Mouse (Mus musculus) forebrain, embryonic 10.5 days (tissue): ENCODE measurements at regions not wholly inside any gene's neighbourhood (a gene's known extent, or its start where the extent isn't known, plus 50 kb on each side); places are given as distances from the start of the nearest gene placed in this dataset.
"Not testable (repeated sequence)": the region's sequence is repeated elsewhere in the genome, so short reads cannot be mapped to it uniquely, and the experiment has no call there.

ENCODE experiments used
- DNase-seq: peaks from one replicate; pipeline ENCODE4 v3.0.0-alpha.2; 2017; ENCODE audit warnings: low spot score; ENCODE audit errors: extremely low spot score
- H3K27ac ChIP-seq: fragments of 300-500 bp; sonication (generic); 2 replicates; pipeline ENCODE4 v1.5.1; 2016; ENCODE audit warnings: mild to moderate bottlenecking
- H3K27me3 ChIP-seq: fragments of 300-500 bp; sonication (generic); 2 replicates; pipeline ENCODE4 v1.6.1; 2016; ENCODE audit warnings: mild to moderate bottlenecking; ENCODE audit not compliant: poor library complexity, severe bottlenecking
- H3K36me3 ChIP-seq: fragments of 300-500 bp; sonication (generic); replicated peaks from 2 replicates; pipeline ENCODE4 v1.6.1; 2016; ENCODE audit warnings: mild to moderate bottlenecking, moderate library complexity
- H3K4me1 ChIP-seq: fragments of 300-500 bp; sonication (generic); 2 replicates; pipeline ENCODE4 v1.6.1; 2016
- H3K4me3 ChIP-seq: fragments of 300-500 bp; sonication (generic); 2 replicates; pipeline ENCODE4 v1.5.1; 2016; ENCODE audit warnings: mild to moderate bottlenecking, moderate library complexity
- H3K9me3 ChIP-seq: fragments of 300-500 bp; sonication (generic); 2 replicates; pipeline ENCODE4 v1.6.1; 2016; ENCODE audit warnings: mild to moderate bottlenecking, moderate library complexity
- WGBS: fragments of 180-500 bp; shearing (Covaris S2); methylation state at CpG from one replicate; pipeline ENCODE4 v1.1.7; 2016; 5-methylcytosine and 5-hydroxymethylcytosine counted together

DNA sequence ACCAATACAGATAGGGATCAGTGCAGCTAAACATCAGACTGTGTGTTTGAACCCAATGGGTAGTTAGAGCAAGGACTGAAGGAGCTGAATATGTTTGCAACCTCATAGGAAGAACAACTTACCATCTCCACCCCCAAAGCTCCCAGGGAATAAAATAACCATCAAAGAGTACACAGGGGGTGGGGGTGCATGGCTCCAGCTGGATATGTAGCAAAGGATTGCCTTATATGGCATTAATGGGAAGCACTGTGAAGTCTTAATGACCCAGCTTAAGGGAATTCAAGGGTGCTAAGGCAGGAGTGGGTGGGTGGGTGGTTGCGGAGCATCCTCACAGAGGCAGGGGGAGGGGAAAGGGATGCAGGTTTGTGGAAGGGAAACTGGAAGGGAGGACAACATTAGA lies 404.0 kb upstream of the Gm12887 start:
- Histone ChIP-seq H3K4me3 (no peak overlapping the region), H3K27ac (no peak overlapping the region), H3K36me3 (no peaks in the 10 kb centered on the region), H3K9me3 (peaks cover 96% of the 10 kb centered on the region), H3K4me1 (no peaks in the 10 kb centered on the region), H3K27me3 (no peaks in the 10 kb centered on the region)
- DNase-seq, result no peak
- 85% methylated on average over 1 of the region's 1 CpGs for WGBS

DNA sequence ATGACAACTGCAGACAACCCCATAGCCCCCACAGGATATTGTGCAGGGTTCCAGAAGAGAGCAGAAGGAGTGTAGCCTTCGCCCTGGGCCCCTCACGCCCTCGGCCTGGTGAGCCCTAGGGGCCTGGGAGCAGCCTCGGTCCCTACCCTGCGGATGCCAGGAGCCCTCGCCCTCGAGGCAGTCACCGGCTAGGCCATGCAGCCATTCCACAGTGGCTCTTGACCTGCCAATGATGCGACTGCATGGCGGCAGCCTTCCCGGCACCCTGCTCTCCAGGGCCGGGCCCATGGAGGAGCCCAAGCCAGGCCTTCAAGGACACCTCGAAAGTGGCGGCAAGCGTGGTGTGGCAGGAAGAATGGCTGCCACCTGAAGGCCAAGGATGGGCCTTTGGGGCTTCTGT lies 401.0 kb upstream of the Gm12887 start:
- Histone ChIP-seq H3K27me3 (no peaks in the 10 kb centered on the region), H3K4me3 (no peak overlapping the region), H3K4me1 (no peaks in the 10 kb centered on the region), H3K36me3 (no peaks in the 10 kb centered on the region), H3K9me3 (peaks cover 95% of the 10 kb centered on the region), H3K27ac (no peak overlapping the region)
- WGBS, result 89% methylated on average over 15 of the region's 15 CpGs
- DNase-seq, result no peak

DNA sequence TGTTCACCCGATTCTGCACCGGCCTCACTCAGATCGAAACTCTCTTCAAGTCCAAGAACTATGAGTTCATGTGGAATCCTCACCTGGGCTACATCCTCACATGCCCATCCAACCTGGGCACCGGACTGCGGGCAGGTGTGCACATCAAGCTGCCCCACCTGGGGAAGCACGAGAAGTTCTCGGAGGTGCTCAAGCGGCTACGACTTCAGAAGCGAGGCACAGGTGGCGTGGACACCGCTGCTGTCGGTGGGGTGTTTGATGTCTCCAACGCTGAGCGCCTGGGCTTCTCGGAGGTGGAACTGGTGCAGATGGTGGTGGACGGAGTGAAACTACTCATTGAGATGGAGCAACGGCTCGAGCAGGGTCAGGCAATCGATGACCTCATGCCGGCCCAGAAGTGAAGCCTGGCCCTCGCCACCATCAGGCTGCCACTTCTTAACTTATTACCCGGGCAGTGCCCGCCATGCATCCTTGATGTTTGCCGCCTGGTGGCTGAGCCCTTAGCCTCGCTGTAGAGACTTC lies 387.1 kb upstream of the Gm12887 start:
- H3K9me3 ChIP-seq, result peaks cover 93% of the 10 kb centered on the region
- not testable (repeated sequence) for DNase-seq, H3K4me1 ChIP-seq, H3K27me3 ChIP-seq, H3K27ac ChIP-seq, H3K36me3 ChIP-seq, H3K4me3 ChIP-seq
- 97% methylated on average over 26 of the region's 26 CpGs for WGBS

DNA sequence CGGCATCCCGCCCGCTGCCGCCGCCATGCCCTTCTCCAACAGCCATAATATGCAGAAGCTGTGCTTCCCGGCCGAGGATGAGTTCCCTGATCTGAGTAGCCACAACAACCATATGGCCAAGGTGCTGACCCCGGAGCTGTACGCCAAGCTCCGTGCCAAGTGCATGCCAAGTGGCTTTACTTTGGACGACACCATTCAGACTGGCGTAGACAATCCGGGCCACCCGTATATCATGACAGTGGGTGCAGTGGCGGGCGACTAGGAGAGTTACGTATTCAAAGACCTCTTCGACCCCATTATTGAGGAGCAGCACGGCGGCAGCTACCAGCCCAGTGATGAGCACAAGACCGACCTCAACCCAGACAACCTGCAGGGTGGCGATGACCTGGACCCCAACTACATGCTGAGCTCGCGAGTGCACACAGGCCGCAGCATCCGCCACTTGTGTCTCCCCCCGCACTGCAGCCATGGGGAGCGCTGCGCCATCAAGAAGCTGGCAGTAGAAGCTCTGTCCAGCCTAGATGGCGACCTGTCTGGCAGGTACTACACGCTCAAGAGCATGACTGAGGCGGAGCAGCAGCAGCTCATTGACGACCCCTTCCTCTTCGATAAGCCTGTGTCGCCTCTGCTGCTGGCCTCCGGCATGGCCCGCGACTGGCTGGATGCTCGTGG lies 386.4 kb upstream of the Gm12887 start:
- H3K27me3 ChIP-seq, result no peaks in the 10 kb centered on the region
- H3K4me1 ChIP-seq, result no peaks in the 10 kb centered on the region
- 93% methylated on average over 39 of the region's 39 CpGs for WGBS
- H3K27ac ChIP-seq, result no peak overlapping the region
- no peak overlapping the region for H3K4me3 ChIP-seq
- peaks cover 93% of the 10 kb centered on the region for H3K9me3 ChIP-seq
- H3K36me3 ChIP-seq, result no peaks in the 10 kb centered on the region
- no peak for DNase-seq

DNA sequence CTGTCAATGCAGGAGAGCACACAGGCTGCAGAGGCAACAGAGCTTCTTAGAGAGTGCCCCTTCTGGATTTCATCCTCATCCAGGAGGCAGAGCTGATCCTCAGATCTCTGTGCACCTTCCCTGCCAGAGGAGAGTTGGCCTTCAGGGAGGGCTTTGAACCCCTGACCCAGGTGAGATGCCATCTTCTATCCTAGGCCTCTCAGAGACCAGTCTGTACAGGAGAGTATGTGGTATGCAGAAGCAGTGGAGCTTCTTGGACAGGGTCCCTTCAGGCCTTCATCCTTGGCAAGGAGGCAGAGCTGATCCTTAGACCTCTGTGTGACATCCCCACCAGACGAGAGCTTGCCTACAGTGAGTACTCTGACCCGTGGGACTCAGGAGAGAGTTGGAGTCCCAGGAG lies 364.8 kb upstream of the Gm12887 start:
- no peak overlapping the region for H3K27ac ChIP-seq
- peaks cover 65% of the 10 kb centered on the region for H3K9me3 ChIP-seq
- no peak overlapping the region for H3K4me3 ChIP-seq
- no peaks in the 10 kb centered on the region for H3K36me3 ChIP-seq
- DNase-seq, result no peak
- no peaks in the 10 kb centered on the region for H3K27me3 ChIP-seq
- 80% methylated on average over 2 of the region's 2 CpGs for WGBS
- H3K4me1 ChIP-seq, result no peaks in the 10 kb centered on the region

DNA sequence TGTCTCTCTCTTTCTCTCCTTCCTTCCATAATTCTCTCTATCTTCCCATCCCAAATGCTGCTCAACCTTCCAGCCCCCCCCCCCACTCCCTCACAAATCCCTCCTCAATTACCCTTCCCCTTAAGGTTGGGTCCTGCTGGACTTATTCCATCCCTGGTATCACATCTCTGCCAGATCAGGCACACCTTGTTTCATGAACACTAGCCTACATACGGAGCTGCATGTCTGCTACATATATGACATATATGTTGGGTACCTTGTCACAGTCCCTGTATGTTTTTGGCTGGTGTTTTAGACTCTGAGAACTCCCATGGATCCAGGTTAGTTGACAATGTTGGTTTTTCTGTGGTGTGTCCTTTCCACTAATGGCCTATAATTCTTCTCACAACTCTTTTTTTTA lies 363.5 kb upstream of the Gm12887 start:
- Histone ChIP-seq H3K27ac (no peak overlapping the region), H3K4me3 (no peak overlapping the region), H3K9me3 (peaks cover 65% of the 10 kb centered on the region), H3K27me3 (no peaks in the 10 kb centered on the region), H3K36me3 (no peaks in the 10 kb centered on the region), H3K4me1 (no peaks in the 10 kb centered on the region)
- WGBS, result 71% methylated on average over 1 of the region's 1 CpGs
- no peak for DNase-seq

DNA sequence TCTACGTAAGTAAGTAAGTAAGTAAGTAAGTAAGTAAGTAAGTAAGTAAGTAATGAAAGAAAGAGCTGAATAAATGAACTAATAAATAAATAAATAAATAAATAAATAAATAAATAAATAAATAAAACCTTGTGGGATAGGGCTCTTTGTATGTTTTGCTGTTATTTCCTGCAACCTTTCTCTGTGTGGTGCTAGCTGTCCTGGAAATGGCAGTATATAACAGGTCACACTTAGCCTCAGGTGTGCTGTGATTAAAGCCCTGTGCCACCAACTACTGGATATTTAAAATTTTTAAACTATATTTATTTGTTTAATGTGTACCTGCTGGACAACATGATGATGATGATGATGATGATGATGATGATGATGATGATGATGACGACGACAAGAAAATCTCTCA lies 353.9 kb upstream of the Gm12887 start:
- H3K36me3 ChIP-seq, result no peaks in the 10 kb centered on the region
- H3K9me3 ChIP-seq, result peaks cover 37% of the 10 kb centered on the region
- no peak overlapping the region for H3K4me3 ChIP-seq
- WGBS, result 82% methylated on average over 3 of the region's 3 CpGs
- no peak for DNase-seq
- H3K4me1 ChIP-seq, result no peaks in the 10 kb centered on the region
- no peaks in the 10 kb centered on the region for H3K27me3 ChIP-seq
- no peak overlapping the region for H3K27ac ChIP-seq
